Mouse (Mus musculus) liver, postnatal 0 days (tissue): Measurements from ENCODE around the gene Astn1.

Experiments used
- CTCF ChIP-seq: sonication (generic); IDR thresholded peaks from 2 replicates; pipeline ENCODE4 v1.5.1; 2016; ENCODE audit warnings: antibody characterized with exemption, low read depth
- EP300 ChIP-seq: IDR thresholded peaks from 2 replicates; pipeline ENCODE4 v1.6.1; 2016; ENCODE audit warnings: antibody characterized with exemption, low read depth, mild to moderate bottlenecking

- no peak for TF ChIP-seq CTCF
- TF ChIP-seq EP300 = no peak
Measured at GRCm38 (mm10) chr1:158385311-158385710, 23.2 kb downstream of the Astn1 start.
